Mouse (Mus musculus): ENCODE data around the gene Fam129c. TPM values are rescaled to one million over a fixed set of nuclear protein-coding genes. Genes with fewer than 3 reads are reported as not detected.

Fam129c gene
- polyA plus RNA-seq, 1 experiment from 2014 or later = 2.7 TPM

DNA sequence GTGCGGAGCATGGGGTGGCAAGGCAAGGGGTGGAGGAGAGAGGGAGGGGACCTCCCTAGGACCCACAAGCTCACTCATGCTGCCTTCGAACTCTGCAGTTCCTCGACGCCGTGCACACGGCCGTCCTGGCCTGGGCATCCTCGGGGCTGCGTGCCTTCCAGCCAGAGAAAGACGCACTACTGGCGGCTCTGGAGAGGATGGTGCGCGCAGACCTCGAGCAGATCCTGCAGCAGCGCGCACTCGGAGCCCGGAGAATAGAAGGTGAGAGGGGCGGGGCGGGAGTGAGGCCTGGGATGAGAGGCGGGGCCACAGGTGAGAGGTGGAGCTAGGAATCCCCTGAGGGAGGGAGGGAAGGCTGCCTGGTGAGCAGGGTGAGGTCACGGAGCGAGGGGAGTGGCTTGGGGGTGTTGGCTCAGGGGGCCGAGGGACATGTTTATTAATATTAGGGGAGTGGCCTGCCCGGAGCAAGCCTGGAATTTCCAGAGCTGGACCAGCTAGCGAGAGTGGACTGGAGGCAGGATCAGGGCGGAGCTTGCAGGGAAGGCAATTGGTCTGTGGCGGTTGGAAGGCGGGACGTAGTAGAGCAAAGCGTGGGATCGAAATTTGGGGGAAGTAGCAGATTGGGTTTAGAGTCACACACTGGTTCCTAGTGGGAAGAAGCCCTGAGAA, 5.4 kb downstream of the Fam129c start:
- peak; percentile 76 for ATAC-seq (ENCODE audit: insufficient number of reproducible peaks, low FRiP score, low TSS enrichment, low read depth)
- Histone ChIP-seq H3K27me3 (ENCODE audit: control insufficient read depth, insufficient read depth, low read length) (peaks cover 22% of the 10 kb centered on the region), H3K4me3 (ENCODE audit: low read depth, low read length) (peak overlapping the region; percentile 35), H3K36me3 (ENCODE audit: control insufficient read depth, insufficient read depth, low read length) (no peaks in the 10 kb centered on the region), H3K4me1 (ENCODE audit: control insufficient read depth, insufficient read depth, low read length) (peaks cover 9% of the 10 kb centered on the region), H3K27ac (replicated peaks; ENCODE audit: low read depth, low read length) (no peak overlapping the region), H3K9me3 (ENCODE audit: control insufficient read depth, low read length) (no peaks in the 10 kb centered on the region), H3K4me2 (ENCODE audit: low read depth, severe bottlenecking) (peak overlapping the region; percentile 67), H3K9ac (ENCODE audit: low read length) (peak overlapping the region; percentile 45; the same call in 1 of the 2 replicates)
- WGBS = under 1% methylated on average over 32 of the region's 32 CpGs
- peak; percentile 86 for DNase-seq (ENCODE audit: low spot score)

DNA sequence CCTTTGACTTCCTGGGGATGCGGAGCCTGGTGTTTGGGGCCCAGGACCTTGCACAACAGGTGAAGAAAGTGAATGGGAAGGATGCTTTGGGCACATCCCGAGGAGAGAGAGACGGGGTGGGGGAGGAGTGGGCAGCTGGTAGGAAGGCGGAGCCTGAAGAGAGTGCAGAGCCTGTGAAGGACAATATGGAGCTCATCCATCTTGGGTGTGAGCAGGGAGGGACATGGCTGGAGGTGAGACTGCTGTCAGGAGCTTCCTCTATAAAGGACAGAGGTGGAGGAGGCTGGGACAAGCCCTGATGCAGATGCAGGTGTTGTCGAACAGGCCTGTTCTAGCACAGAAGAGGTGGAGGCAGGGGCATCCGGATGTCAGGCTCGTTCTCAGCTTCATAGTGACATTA, 6.6 kb downstream of the Fam129c start:
- H3K27ac ChIP-seq (replicated peaks; ENCODE audit: low read depth, low read length) = no peak overlapping the region
- H3K4me2 ChIP-seq (ENCODE audit: low read depth, severe bottlenecking) = no peak overlapping the region
- H3K4me1 ChIP-seq (ENCODE audit: control insufficient read depth, insufficient read depth, low read length) = peaks cover 9% of the 10 kb centered on the region
- no peaks in the 10 kb centered on the region for H3K36me3 ChIP-seq (ENCODE audit: control insufficient read depth, insufficient read depth, low read length)
- no peak for ATAC-seq (ENCODE audit: insufficient number of reproducible peaks, low FRiP score, low TSS enrichment, low read depth)
- no peak overlapping the region for H3K4me3 ChIP-seq (ENCODE audit: low read depth, low read length)
- 53% methylated on average over 7 of the region's 7 CpGs for WGBS
- peaks cover 22% of the 10 kb centered on the region for H3K27me3 ChIP-seq (ENCODE audit: control insufficient read depth, insufficient read depth, low read length)
- H3K9me3 ChIP-seq (ENCODE audit: control insufficient read depth, low read length) = no peaks in the 10 kb centered on the region
- no peak overlapping the region for H3K9ac ChIP-seq (ENCODE audit: low read length)
- no peak for DNase-seq (ENCODE audit: low spot score)

- H3K36me3 ChIP-seq (ENCODE audit: control insufficient read depth, insufficient read depth, low read length) = peaks cover 6% of the 10 kb centered on the region; the same call in 1 of the 2 replicates
- H3K4me2 ChIP-seq (ENCODE audit: low read depth, severe bottlenecking) = peak within 1 kb of the TSS; percentile 82
- H3K27me3 ChIP-seq (ENCODE audit: control insufficient read depth, insufficient read depth, low read length) = no peaks in the 10 kb centered on the region
- peaks cover 8% of the 10 kb centered on the region for H3K4me1 ChIP-seq (ENCODE audit: control insufficient read depth, insufficient read depth, low read length)
- no peaks in the 10 kb centered on the region for H3K9me3 ChIP-seq (ENCODE audit: control insufficient read depth, low read length)
- H3K27ac ChIP-seq (replicated peaks; ENCODE audit: low read depth, low read length) = peak within 1 kb of the TSS; percentile 58; the same call in 1 of the 2 replicates
- WGBS = under 1% methylated on average over 73 of the region's 82 CpGs
- H3K9ac ChIP-seq (ENCODE audit: low read length) = peak within 1 kb of the TSS; percentile 87
- H3K4me3 ChIP-seq (ENCODE audit: low read depth, low read length) = peak within 1 kb of the TSS; percentile 91
- peak; percentile 96 for DNase-seq (ENCODE audit: low spot score)
- peak; percentile 98 for ATAC-seq (ENCODE audit: insufficient number of reproducible peaks, low FRiP score, low TSS enrichment, low read depth)
Observed at GRCm38 (mm10) chr8:71610822-71611651, 13.6 kb downstream of the Fam129c start, which contains the start of gene Colgalt1. Colgalt1 (plus strand) TSS chr8:71610998.

GRCm38 (mm10) chr8:71612141-71612540, 14.7 kb downstream of the Fam129c start:
- DNase-seq (ENCODE audit: low spot score) (no peak), ATAC-seq (ENCODE audit: insufficient number of reproducible peaks, low FRiP score, low TSS enrichment, low read depth) (no peak)
- Histone ChIP-seq H3K27ac (replicated peaks; ENCODE audit: low read depth, low read length) (no peak overlapping the region), H3K4me3 (ENCODE audit: low read depth, low read length) (peak overlapping the region; percentile 91), H3K4me1 (ENCODE audit: control insufficient read depth, insufficient read depth, low read length) (peaks cover 8% of the 10 kb centered on the region), H3K36me3 (ENCODE audit: control insufficient read depth, insufficient read depth, low read length) (peaks cover 12% of the 10 kb centered on the region; the same call in 1 of the 2 replicates), H3K9me3 (ENCODE audit: control insufficient read depth, low read length) (no peaks in the 10 kb centered on the region), H3K9ac (ENCODE audit: low read length) (peak overlapping the region; percentile 87; the same call in 1 of the 2 replicates), H3K4me2 (ENCODE audit: low read depth, severe bottlenecking) (peak overlapping the region; percentile 82), H3K27me3 (ENCODE audit: control insufficient read depth, insufficient read depth, low read length) (no peaks in the 10 kb centered on the region)
- WGBS = 52% methylated on average over 5 of the region's 5 CpGs

DNA sequence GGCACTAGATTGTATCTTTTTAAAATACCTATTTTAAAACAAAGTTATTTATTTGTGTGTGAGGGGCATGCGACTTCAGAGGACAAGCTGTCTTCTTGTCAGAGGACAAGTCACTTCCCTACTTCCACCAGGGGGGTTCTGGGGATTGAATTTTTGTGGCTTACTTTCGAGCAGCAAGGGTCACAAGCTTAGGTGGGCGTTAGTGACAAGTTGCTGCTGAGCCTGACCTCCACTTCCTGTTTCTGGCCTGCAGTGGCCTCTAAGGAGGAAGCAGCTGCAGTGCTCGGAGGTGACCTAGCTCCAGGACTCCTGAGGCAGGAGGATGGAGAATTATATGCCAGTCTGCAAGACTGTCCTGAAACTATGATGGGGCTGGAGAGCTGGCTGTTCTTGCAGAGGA, 16.0 kb downstream of the Fam129c start:
- no peaks in the 10 kb centered on the region for H3K27me3 ChIP-seq (ENCODE audit: control insufficient read depth, insufficient read depth, low read length)
- H3K36me3 ChIP-seq (ENCODE audit: control insufficient read depth, insufficient read depth, low read length) = peaks cover 23% of the 10 kb centered on the region
- DNase-seq (ENCODE audit: low spot score) (no peak), ATAC-seq (ENCODE audit: insufficient number of reproducible peaks, low FRiP score, low TSS enrichment, low read depth) (no peak)
- peaks cover 8% of the 10 kb centered on the region for H3K4me1 ChIP-seq (ENCODE audit: control insufficient read depth, insufficient read depth, low read length)
- no peak overlapping the region for H3K4me3 ChIP-seq (ENCODE audit: low read depth, low read length)
- H3K27ac ChIP-seq (replicated peaks; ENCODE audit: low read depth, low read length) = no peak overlapping the region
- no peak overlapping the region for H3K9ac ChIP-seq (ENCODE audit: low read length)
- WGBS = 42% methylated on average over 4 of the region's 4 CpGs
- no peaks in the 10 kb centered on the region for H3K9me3 ChIP-seq (ENCODE audit: control insufficient read depth, low read length)
- H3K4me2 ChIP-seq (ENCODE audit: low read depth, severe bottlenecking) = no peak overlapping the region

- no peak for DNase-seq (ENCODE audit: low spot score)
- H3K4me1 ChIP-seq (ENCODE audit: control insufficient read depth, insufficient read depth, low read length) = no peaks in the 10 kb centered on the region
- H3K9ac ChIP-seq (ENCODE audit: low read length) = no peak overlapping the region
- H3K9me3 ChIP-seq (ENCODE audit: control insufficient read depth, low read length) = peaks cover 18% of the 10 kb centered on the region
- H3K36me3 ChIP-seq (ENCODE audit: control insufficient read depth, insufficient read depth, low read length) = peaks cover 66% of the 10 kb centered on the region
- H3K27ac ChIP-seq (replicated peaks; ENCODE audit: low read depth, low read length) = no peak overlapping the region
- no peak for ATAC-seq (ENCODE audit: insufficient number of reproducible peaks, low FRiP score, low TSS enrichment, low read depth)
- H3K4me3 ChIP-seq (ENCODE audit: low read depth, low read length) = no peak overlapping the region
- H3K4me2 ChIP-seq (ENCODE audit: low read depth, severe bottlenecking) = no peak overlapping the region
- no peaks in the 10 kb centered on the region for H3K27me3 ChIP-seq (ENCODE audit: control insufficient read depth, insufficient read depth, low read length)
- 92% methylated on average over 2 of the region's 2 CpGs for WGBS
Observed at GRCm38 (mm10) chr8:71619786-71620185, 22.3 kb downstream of the Fam129c start.

DNA sequence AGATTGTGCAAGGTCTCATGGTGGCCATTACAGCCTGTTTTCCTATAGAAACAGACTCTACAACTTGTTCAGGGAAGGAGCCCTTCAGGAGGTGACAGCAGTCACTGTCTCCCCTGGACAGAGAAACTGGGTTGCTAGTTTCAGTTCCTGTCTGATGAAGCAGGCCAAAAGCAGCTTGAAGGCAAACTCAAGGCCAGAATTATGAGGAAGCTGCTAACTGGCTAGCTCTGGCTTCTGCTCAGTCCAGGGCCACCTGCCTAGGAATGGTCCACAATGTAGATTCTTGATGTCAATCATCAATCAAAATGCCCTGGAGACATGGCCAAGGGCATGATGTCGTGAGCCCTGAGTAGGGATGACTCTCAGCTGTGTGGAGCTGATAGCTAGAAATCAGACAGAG, 27.6 kb downstream of the Fam129c start:
- Histone ChIP-seq H3K4me2 (ENCODE audit: low read depth, severe bottlenecking) (no peak overlapping the region), H3K4me1 (ENCODE audit: control insufficient read depth, insufficient read depth, low read length) (peaks cover 4% of the 10 kb centered on the region; the same call in 1 of the 2 replicates), H3K4me3 (ENCODE audit: low read depth, low read length) (no peak overlapping the region), H3K9me3 (ENCODE audit: control insufficient read depth, low read length) (peaks cover 18% of the 10 kb centered on the region), H3K27ac (replicated peaks; ENCODE audit: low read depth, low read length) (no peak overlapping the region), H3K9ac (ENCODE audit: low read length) (no peak overlapping the region), H3K27me3 (ENCODE audit: control insufficient read depth, insufficient read depth, low read length) (peaks cover 4% of the 10 kb centered on the region), H3K36me3 (ENCODE audit: control insufficient read depth, insufficient read depth, low read length) (peaks cover 38% of the 10 kb centered on the region)
- 94% methylated on average over 1 of the region's 1 CpGs for WGBS
- DNase-seq (ENCODE audit: low spot score) (no peak), ATAC-seq (ENCODE audit: insufficient number of reproducible peaks, low FRiP score, low TSS enrichment, low read depth) (no peak)

- 88% methylated on average over 9 of the region's 9 CpGs for WGBS
- no peak overlapping the region for H3K27ac ChIP-seq (replicated peaks; ENCODE audit: low read depth, low read length)
Observed at GRCm38 (mm10) chr8:71626753-71627152, 29.3 kb downstream of the Fam129c start.

More at GRCm38 (mm10) chr8:71626753-71627152, 29.3 kb downstream of the Fam129c start:
- ATAC-seq (ENCODE audit: insufficient number of reproducible peaks, low FRiP score, low TSS enrichment, low read depth) = no peak
- H3K36me3 ChIP-seq (ENCODE audit: control insufficient read depth, insufficient read depth, low read length) = peaks cover 26% of the 10 kb centered on the region
- peaks cover 16% of the 10 kb centered on the region for H3K9me3 ChIP-seq (ENCODE audit: control insufficient read depth, low read length)
- H3K4me3 ChIP-seq (ENCODE audit: low read depth, low read length) = no peak overlapping the region
- no peak for DNase-seq (ENCODE audit: low spot score)
- H3K27me3 ChIP-seq (ENCODE audit: control insufficient read depth, insufficient read depth, low read length) = peaks cover 9% of the 10 kb centered on the region
- H3K4me2 ChIP-seq (ENCODE audit: low read depth, severe bottlenecking) = no peak overlapping the region
- peaks cover 5% of the 10 kb centered on the region; the same call in 1 of the 2 replicates for H3K4me1 ChIP-seq (ENCODE audit: control insufficient read depth, insufficient read depth, low read length)
- H3K9ac ChIP-seq (ENCODE audit: low read length) = no peak overlapping the region
